Mouse (Mus musculus): ENCODE data around the gene Kat6b. TPM values are rescaled to one million over a fixed set of nuclear protein-coding genes. Genes with fewer than 3 reads are reported as not detected.
A peak's percentile ranks its signal among the peaks of the same experiment; 100 is the strongest.

The Kat6b gene
- polyA plus RNA-seq, 1 experiment from 2014 or later = 12.5 TPM

DNA sequence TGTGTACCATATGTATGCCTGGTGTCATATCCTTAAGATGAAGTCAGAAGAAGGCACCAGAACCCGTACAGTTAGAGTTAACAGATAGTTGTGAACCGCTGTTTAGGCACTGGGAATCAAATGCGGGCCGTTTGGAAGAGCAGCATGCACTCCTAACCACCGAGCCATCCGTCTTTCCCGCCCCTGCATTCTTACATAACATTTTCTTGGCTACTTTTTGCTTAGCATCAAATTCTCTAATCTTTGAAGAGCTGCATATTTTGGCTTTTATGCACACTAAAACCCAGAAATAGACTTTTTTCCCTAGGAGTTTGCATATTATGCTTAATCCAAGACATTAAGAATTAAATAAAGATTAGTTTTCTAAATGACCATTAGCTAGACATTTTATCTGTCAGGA, 69.3 kb downstream of the Kat6b start:
- Histone ChIP-seq H3K4me3 (replicated peaks) (no peak overlapping the region), H3K27ac (no peak overlapping the region), H3K4me1 (peaks cover 22% of the 10 kb centered on the region), H3K36me3 (no peaks in the 10 kb centered on the region), H3K4me2 (no peak overlapping the region), H3K27me3 (replicated peaks) (no peaks in the 10 kb centered on the region), H3K9me3 (no peaks in the 10 kb centered on the region), H3K9ac (no peak overlapping the region)
- 56% methylated on average over 7 of the region's 7 CpGs for WGBS
- no peak for ATAC-seq (ENCODE audit: insufficient read depth, low FRiP score, low read depth)

GRCm38 (mm10) chr14:21551655-21552054, 70.4 kb downstream of the Kat6b start:
- Histone ChIP-seq H3K9me3 (no peaks in the 10 kb centered on the region), H3K4me3 (replicated peaks) (no peak overlapping the region), H3K4me2 (no peak overlapping the region), H3K27ac (no peak overlapping the region), H3K36me3 (no peaks in the 10 kb centered on the region), H3K27me3 (replicated peaks) (no peaks in the 10 kb centered on the region), H3K9ac (no peak overlapping the region), H3K4me1 (peaks cover 15% of the 10 kb centered on the region; the same call in 1 of the 2 replicates)
- no peak for ATAC-seq (ENCODE audit: insufficient read depth, low FRiP score, low read depth)
- WGBS = 87% methylated on average over 7 of the region's 7 CpGs

DNA sequence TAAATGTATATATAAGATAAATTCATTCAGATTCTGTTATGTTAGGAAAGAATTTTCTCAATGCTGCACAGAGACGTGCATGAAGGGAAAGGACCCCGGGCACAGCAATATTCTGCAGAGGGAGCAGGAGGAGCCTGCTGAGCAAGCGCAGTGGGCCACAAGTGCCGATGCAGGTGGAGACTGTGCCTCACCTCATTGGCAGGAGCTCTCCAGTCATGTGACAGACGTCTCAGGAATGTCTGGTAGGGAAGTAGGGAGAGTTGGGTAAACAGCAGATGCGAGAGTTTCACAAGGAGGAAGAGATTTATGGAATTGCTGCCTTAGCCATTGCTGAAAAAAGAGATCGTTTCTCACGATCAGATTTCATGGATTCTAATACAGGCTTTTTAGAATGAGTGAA, 71.7 kb downstream of the Kat6b start:
- H3K4me1 ChIP-seq = peaks cover 5% of the 10 kb centered on the region; the same call in 1 of the 2 replicates
- H3K9ac ChIP-seq = no peak overlapping the region
- no peak overlapping the region for H3K4me3 ChIP-seq (replicated peaks)
- WGBS = 46% methylated on average over 8 of the region's 8 CpGs
- no peaks in the 10 kb centered on the region for H3K36me3 ChIP-seq
- no peak overlapping the region for H3K27ac ChIP-seq
- H3K4me2 ChIP-seq = 0 out of 2 replicates have a peak overlapping the region, but pooled peaks have one; percentile 25
- 0 out of 2 replicates have a peak, but pooled peaks have one; percentile 69 for ATAC-seq (ENCODE audit: insufficient read depth, low FRiP score, low read depth)
- no peaks in the 10 kb centered on the region for H3K27me3 ChIP-seq (replicated peaks)
- H3K9me3 ChIP-seq = no peaks in the 10 kb centered on the region

- Histone ChIP-seq H3K27me3 (replicated peaks) (no peaks in the 10 kb centered on the region), H3K4me2 (no peak overlapping the region), H3K9ac (no peak overlapping the region), H3K4me3 (replicated peaks) (no peak overlapping the region), H3K9me3 (no peaks in the 10 kb centered on the region), H3K36me3 (no peaks in the 10 kb centered on the region), H3K27ac (peak overlapping the region; percentile 40), H3K4me1 (peaks cover 13% of the 10 kb centered on the region)
- ATAC-seq (ENCODE audit: insufficient read depth, low FRiP score, low read depth) = no peak
- WGBS = 77% methylated on average over 8 of the region's 8 CpGs
Measured at GRCm38 (mm10) chr14:21554046-21554445, 72.8 kb downstream of the Kat6b start.

DNA sequence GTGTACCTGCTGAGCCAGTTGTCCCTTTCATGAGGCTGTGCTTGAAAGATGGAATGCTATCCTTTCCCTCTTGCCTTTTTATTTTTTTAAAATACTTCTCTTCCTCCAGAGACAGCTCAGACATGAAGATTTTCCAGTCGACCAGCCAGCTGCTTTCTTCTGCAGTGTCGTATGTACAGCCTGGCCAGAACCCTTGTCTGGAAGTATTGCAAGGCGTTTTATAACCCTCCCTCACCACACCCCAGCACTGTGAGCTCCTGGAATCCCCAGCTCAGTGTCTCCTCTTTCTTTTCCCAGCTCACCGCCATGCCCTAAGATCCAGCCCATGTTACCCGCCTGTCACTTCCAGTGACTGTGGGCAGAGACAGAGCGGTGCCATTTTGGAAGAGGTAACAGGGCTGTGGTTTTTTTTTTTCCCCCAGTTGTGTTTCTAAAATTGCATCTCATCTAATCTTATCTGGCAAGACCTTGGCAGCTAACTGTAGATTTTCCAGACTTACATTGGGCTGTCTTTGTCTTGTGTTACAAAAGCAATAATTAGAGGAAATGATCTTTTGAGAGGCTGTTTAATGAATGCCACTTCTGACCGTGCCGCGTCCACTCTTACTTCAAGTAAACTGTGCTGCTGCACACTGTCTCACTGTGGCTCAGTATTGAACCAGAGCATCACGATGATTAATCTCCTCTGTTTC, 77.4 kb downstream of the Kat6b start:
- Histone ChIP-seq H3K36me3 (no peaks in the 10 kb centered on the region), H3K9ac (no peak overlapping the region), H3K4me3 (replicated peaks) (no peak overlapping the region), H3K27me3 (replicated peaks) (no peaks in the 10 kb centered on the region), H3K4me2 (no peak overlapping the region), H3K4me1 (peaks cover 29% of the 10 kb centered on the region), H3K27ac (peak overlapping the region; percentile 49), H3K9me3 (no peaks in the 10 kb centered on the region)
- no peak for ATAC-seq (ENCODE audit: insufficient read depth, low FRiP score, low read depth)
- WGBS = 33% methylated on average over 10 of the region's 10 CpGs

DNA sequence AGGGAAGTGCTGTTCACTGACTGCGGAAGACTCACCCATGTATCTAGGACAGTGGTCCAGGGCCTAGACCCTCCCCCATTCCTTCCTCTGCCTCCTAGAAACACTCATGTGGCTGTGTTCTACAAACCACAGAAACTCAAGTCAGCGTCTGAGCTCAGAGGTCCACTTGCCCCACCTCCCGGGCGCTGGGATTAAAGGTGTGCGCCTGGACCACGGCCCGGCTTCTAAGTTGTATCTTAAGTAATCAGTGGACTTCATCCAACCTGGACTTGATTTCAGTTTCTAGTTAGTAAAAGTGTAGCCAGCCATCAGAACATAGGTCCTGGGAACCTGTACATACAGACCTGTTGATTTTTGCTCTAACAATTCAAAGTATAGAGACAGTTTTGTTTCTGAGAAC, 78.2 kb downstream of the Kat6b start:
- Histone ChIP-seq H3K9me3 (no peaks in the 10 kb centered on the region), H3K9ac (no peak overlapping the region), H3K36me3 (no peaks in the 10 kb centered on the region), H3K4me1 (peaks cover 31% of the 10 kb centered on the region), H3K27me3 (replicated peaks) (no peaks in the 10 kb centered on the region), H3K4me3 (replicated peaks) (no peak overlapping the region), H3K27ac (no peak overlapping the region), H3K4me2 (no peak overlapping the region)
- 58% methylated on average over 7 of the region's 7 CpGs for WGBS
- ATAC-seq (ENCODE audit: insufficient read depth, low FRiP score, low read depth) = no peak

DNA sequence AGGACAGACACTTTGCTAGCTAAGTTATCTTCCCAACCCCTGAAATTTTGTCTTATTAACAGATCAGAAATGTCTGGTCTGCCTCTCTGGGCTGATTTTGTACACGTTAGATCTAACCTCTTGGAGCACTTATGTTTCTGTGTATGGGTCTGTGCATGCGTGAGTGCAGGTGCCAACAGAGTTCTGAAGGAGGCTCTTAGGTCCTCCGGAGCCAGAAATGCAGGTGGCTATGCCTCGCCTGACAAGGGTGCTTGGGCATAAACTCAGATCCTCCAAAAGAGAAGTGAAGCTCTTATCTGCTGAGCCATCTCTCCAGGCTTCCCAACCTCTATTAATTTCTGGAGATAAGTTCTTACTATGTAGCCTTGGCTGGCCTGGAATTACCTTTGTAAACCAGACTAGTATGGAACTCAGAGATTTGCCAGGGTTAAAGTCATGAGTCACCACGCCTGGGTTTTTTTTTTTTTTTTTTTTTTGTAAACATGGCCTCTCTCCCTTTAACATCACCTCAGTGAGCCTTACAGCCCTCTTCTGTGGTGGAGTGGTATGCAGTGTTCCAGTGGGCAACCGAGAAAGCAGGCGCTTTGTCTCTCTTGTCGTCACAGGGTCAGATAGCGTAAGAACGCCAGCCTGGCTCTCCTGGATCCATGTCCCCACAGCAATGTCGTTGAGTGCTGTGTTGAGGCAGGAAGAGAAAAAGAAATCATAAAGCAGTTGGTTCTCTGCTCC, 79.4 kb downstream of the Kat6b start:
- Histone ChIP-seq H3K4me2 (no peak overlapping the region), H3K9me3 (no peaks in the 10 kb centered on the region), H3K27me3 (replicated peaks) (no peaks in the 10 kb centered on the region), H3K4me3 (replicated peaks) (no peak overlapping the region), H3K4me1 (peaks cover 31% of the 10 kb centered on the region), H3K27ac (no peak overlapping the region), H3K36me3 (no peaks in the 10 kb centered on the region), H3K9ac (no peak overlapping the region)
- no peak for ATAC-seq (ENCODE audit: insufficient read depth, low FRiP score, low read depth)
- 68% methylated on average over 11 of the region's 11 CpGs for WGBS

GRCm38 (mm10) chr14:21561396-21562065, 80.3 kb downstream of the Kat6b start:
- no peak overlapping the region for H3K9ac ChIP-seq
- H3K9me3 ChIP-seq = no peaks in the 10 kb centered on the region
- 0 out of 2 replicates have a peak, but pooled peaks have one; percentile 51 for ATAC-seq (ENCODE audit: insufficient read depth, low FRiP score, low read depth)
- no peak overlapping the region for H3K4me3 ChIP-seq (replicated peaks)
- no peaks in the 10 kb centered on the region for H3K36me3 ChIP-seq
- H3K27ac ChIP-seq = no peak overlapping the region
- H3K4me2 ChIP-seq = no peak overlapping the region
- H3K4me1 ChIP-seq = peaks cover 29% of the 10 kb centered on the region
- WGBS = 77% methylated on average over 8 of the region's 8 CpGs
- no peaks in the 10 kb centered on the region for H3K27me3 ChIP-seq (replicated peaks)

- Histone ChIP-seq H3K4me2 (no peak overlapping the region), H3K9me3 (no peaks in the 10 kb centered on the region), H3K27me3 (replicated peaks) (no peaks in the 10 kb centered on the region), H3K4me1 (peaks cover 21% of the 10 kb centered on the region), H3K4me3 (replicated peaks) (no peak overlapping the region), H3K27ac (no peak overlapping the region), H3K9ac (no peak overlapping the region), H3K36me3 (no peaks in the 10 kb centered on the region)
- WGBS = 52% methylated on average over 4 of the region's 4 CpGs
- ATAC-seq (ENCODE audit: insufficient read depth, low FRiP score, low read depth) = no peak
Measured at GRCm38 (mm10) chr14:21563584-21564118, 82.4 kb downstream of the Kat6b start.

DNA sequence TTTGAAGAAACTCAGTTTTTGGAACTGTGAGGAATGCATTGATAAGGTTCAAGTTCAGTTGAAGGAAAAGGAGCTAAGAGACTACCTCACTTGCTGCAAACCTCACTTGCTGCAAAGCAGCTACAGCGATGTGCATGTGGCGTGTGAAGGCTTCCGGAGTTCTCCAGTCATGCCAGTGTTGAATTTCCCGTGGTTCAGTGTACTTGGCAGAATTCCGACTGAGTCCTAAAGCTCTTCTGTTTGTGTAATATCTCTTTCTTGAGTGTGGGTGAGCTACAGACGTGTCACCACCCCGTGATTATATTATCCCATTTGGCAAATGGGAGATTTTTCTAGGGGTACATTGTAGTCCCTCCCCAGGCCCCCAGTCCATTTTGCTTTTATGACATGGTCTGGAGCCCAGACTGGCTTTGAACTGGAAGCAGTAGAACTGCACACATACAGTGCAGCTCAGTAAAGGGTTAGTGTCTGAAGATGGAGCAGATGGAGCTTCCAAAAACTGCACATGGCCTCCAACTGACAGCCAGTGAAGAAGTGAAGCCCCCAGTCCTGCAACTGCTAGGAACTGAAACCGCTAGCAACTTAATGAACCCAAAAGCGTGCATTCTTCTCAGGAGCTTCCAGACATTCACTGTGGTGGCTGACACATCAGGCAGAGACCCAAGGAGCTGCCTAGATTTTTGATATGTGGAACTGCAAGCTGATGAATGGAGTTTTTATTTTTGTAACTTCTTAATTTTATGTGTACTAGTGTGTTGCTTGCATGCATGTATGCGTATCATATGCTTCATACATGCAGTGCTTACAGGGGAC, 84.5 kb downstream of the Kat6b start:
- Histone ChIP-seq H3K4me2 (no peak overlapping the region), H3K27me3 (replicated peaks) (no peaks in the 10 kb centered on the region), H3K27ac (no peak overlapping the region), H3K9ac (no peak overlapping the region), H3K4me3 (replicated peaks) (no peak overlapping the region), H3K9me3 (no peaks in the 10 kb centered on the region), H3K4me1 (0 out of 2 replicates have a peak, but pooled peaks cover 10% of the 10 kb centered on the region), H3K36me3 (no peaks in the 10 kb centered on the region)
- 81% methylated on average over 10 of the region's 10 CpGs for WGBS
- no peak for ATAC-seq (ENCODE audit: insufficient read depth, low FRiP score, low read depth)

DNA sequence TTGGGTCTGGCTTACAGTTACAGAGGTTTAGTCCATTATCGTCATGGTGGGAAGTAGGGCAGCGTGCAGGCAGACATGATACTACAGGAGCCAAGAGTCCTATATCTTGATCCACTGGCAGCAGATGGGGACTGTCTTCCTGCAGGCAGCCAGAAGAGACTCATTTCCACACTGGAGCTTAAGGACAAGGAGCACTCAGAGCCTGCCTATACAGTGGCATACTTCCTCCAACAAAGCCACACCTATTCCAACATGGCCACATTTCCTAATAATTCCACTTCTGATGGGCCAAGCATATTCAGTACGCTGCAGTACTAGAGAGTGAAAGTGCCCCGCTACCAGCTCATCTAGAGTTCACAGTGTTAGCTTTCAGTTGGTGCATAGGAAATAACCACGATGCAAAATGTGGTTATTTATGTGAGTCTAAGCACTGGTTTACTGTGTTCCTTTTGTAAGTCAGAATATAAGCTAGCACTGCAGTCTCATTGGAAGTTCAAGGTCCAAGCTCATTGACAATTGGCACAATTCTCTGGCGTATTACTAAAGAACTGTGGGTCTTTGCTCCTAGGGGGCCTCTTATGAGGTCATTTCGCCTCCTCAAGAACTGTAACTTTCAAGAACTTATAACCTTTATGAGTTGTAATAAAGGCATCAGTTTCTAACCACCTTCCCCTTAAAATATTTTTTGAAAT, 86.2 kb downstream of the Kat6b start:
- Histone ChIP-seq H3K4me3 (replicated peaks) (no peak overlapping the region), H3K4me2 (no peak overlapping the region), H3K36me3 (no peaks in the 10 kb centered on the region), H3K27ac (no peak overlapping the region), H3K9ac (no peak overlapping the region), H3K4me1 (0 out of 2 replicates have a peak, but pooled peaks cover 10% of the 10 kb centered on the region), H3K27me3 (replicated peaks) (no peaks in the 10 kb centered on the region), H3K9me3 (no peaks in the 10 kb centered on the region)
- ATAC-seq (ENCODE audit: insufficient read depth, low FRiP score, low read depth) = no peak
- 91% methylated on average over 7 of the region's 7 CpGs for WGBS
